Mouse (Mus musculus) lung, postnatal 14 days (tissue): ENCODE measurements at regions not wholly inside any gene's neighbourhood (a gene's known extent, or its start where the extent isn't known, plus 50 kb on each side); places are given as distances from the start of the nearest gene placed in this dataset.
A peak's percentile ranks its signal among the peaks of the same experiment; 100 is the strongest.

Experiments used
- DNase-seq: peaks from one replicate; pipeline ENCODE4 v3.0.0; 2021

- no peak for DNase-seq
Observed at GRCm38 (mm10) chr12:99039497-99040322, 119.3 kb downstream of the Ttc8 start.

- DNase-seq = no peak
Observed at GRCm38 (mm10) chr12:99041606-99042005, 121.2 kb downstream of the Ttc8 start.

GRCm38 (mm10) chr12:99042918-99043862, 122.8 kb downstream of the Ttc8 start:
- DNase-seq = no peak

GRCm38 (mm10) chr12:99044477-99044876, 124.1 kb downstream of the Ttc8 start:
- DNase-seq = no peak

- no peak for DNase-seq
Observed at GRCm38 (mm10) chr12:99050426-99050825, 130.1 kb downstream of the Ttc8 start.

GRCm38 (mm10) chr12:99052599-99052998, 132.2 kb downstream of the Ttc8 start:
- no peak for DNase-seq

- no peak for DNase-seq
Observed at GRCm38 (mm10) chr12:99057521-99057920, 137.1 kb downstream of the Ttc8 start.

- no peak for DNase-seq
Observed at GRCm38 (mm10) chr12:99058916-99059315, 138.5 kb downstream of the Ttc8 start.

GRCm38 (mm10) chr12:99059491-99059890, 139.1 kb downstream of the Ttc8 start:
- DNase-seq = no peak

GRCm38 (mm10) chr12:99060702-99061101, 140.3 kb downstream of the Ttc8 start:
- no peak for DNase-seq

GRCm38 (mm10) chr12:99063441-99063840, 143.1 kb downstream of the Ttc8 start:
- no peak for DNase-seq

- no peak for DNase-seq
Observed at GRCm38 (mm10) chr12:99063885-99064284, 143.5 kb downstream of the Ttc8 start.

- no peak for DNase-seq
Observed at GRCm38 (mm10) chr12:99067962-99068361, 147.6 kb downstream of the Ttc8 start.

- DNase-seq = no peak
Observed at GRCm38 (mm10) chr12:99073766-99074165, 153.4 kb downstream of the Ttc8 start.

GRCm38 (mm10) chr12:99077366-99077765, 157.0 kb downstream of the Ttc8 start:
- DNase-seq = no peak

- DNase-seq = peak; percentile 4
Observed at GRCm38 (mm10) chr12:99079873-99080272, 159.5 kb downstream of the Ttc8 start.

GRCm38 (mm10) chr12:99083616-99084015, 163.2 kb downstream of the Ttc8 start:
- no peak for DNase-seq

GRCm38 (mm10) chr12:99084144-99084543, 163.8 kb downstream of the Ttc8 start:
- peak; percentile 83 for DNase-seq

- DNase-seq = no peak
Observed at GRCm38 (mm10) chr12:99087286-99087685, 166.9 kb downstream of the Ttc8 start.

GRCm38 (mm10) chr12:99091770-99092169, 171.4 kb downstream of the Ttc8 start:
- no peak for DNase-seq

- no peak for DNase-seq
Observed at GRCm38 (mm10) chr12:99093151-99093550, 172.8 kb downstream of the Ttc8 start.

- no peak for DNase-seq
Observed at GRCm38 (mm10) chr12:99093989-99094388, 173.6 kb downstream of the Ttc8 start.

GRCm38 (mm10) chr12:99096930-99097617, 176.7 kb downstream of the Ttc8 start:
- peak; percentile 91 for DNase-seq
